Mouse (Mus musculus) hindbrain, embryonic 11.5 days (tissue): ENCODE results near the gene Pnpla3. TPM values are rescaled to one million over a fixed set of nuclear protein-coding genes. Genes with fewer than 3 reads are reported as not detected.
A peak's percentile ranks its signal among the peaks of the same experiment; 100 is the strongest.

Experiments used
- ATAC-seq: fragments of 200-750 bp; cut with Nextera tagmentation; 2 replicates; pipeline ENCODE4 v1.8.0; 2017; ENCODE audit warnings: mild to moderate bottlenecking, moderate TSS enrichment, moderate library complexity; ENCODE audit not compliant: low FRiP score
- DNase-seq: peaks from one replicate; pipeline ENCODE4 v3.0.0-alpha.2; 2015; ENCODE audit warnings: low spot score
- H3K27ac ChIP-seq: fragments of 300-500 bp; sonication (generic); 2 replicates; pipeline ENCODE4 v1.5.1; 2014; ENCODE audit warnings: mild to moderate bottlenecking, low read depth, low read length
- H3K27me3 ChIP-seq: fragments of 300-500 bp; sonication (generic); 2 replicates; pipeline ENCODE4 v1.6.1; 2014; ENCODE audit warnings: mild to moderate bottlenecking, low read length, moderate library complexity, mixed read lengths; ENCODE audit not compliant: control insufficient read depth, insufficient read depth
- H3K36me3 ChIP-seq: fragments of 300-500 bp; sonication (generic); 2 replicates; pipeline ENCODE4 v1.6.1; 2014; ENCODE audit warnings: mild to moderate bottlenecking, low read length, moderate library complexity, mixed read lengths; ENCODE audit not compliant: control insufficient read depth, insufficient read depth
- H3K4me1 ChIP-seq: fragments of 300-500 bp; sonication (generic); replicated peaks from 2 replicates; pipeline ENCODE4 v1.6.1; 2014; ENCODE audit warnings: low read length, mixed read lengths; ENCODE audit not compliant: control insufficient read depth, insufficient read depth
- H3K4me2 ChIP-seq: fragments of 300-500 bp; sonication (generic); replicated peaks from 2 replicates; pipeline ENCODE4 v1.6.1; 2014; ENCODE audit warnings: mild to moderate bottlenecking, low read depth, low read length
- H3K4me3 ChIP-seq: fragments of 300-500 bp; sonication (generic); 2 replicates; pipeline ENCODE4 v1.5.1; 2014; ENCODE audit warnings: low read depth, low read length
- H3K9ac ChIP-seq: fragments of 300-500 bp; sonication (generic); 2 replicates; pipeline ENCODE4 v1.6.1; 2014; ENCODE audit warnings: low read depth, low read length
- H3K9me3 ChIP-seq: fragments of 300-500 bp; sonication (generic); 2 replicates; pipeline ENCODE4 v1.6.1; 2016; ENCODE audit warnings: low read length; ENCODE audit not compliant: control insufficient read depth
- WGBS: fragments of 180-500 bp; shearing (Covaris S2); extraction: QIAGEN DNeasy Blood & Tissue Kit; methylation state at CpG from one replicate; pipeline ENCODE4 v1.1.7; 2014; 5-methylcytosine and 5-hydroxymethylcytosine counted together
- polyA plus RNA-seq: library from polyadenylated mRNA; unstranded; fragments of >200 nt; fragmentation: Nextera tagmentation; extraction: Ambion mirVana; gene quantifications from 2 replicates; pipeline ENCODE4 v1.2.1, GENCODE M21; 2014

Pnpla3 gene
- polyA plus RNA-seq, 1 experiment from 2014 or later = 1.4 TPM

DNA sequence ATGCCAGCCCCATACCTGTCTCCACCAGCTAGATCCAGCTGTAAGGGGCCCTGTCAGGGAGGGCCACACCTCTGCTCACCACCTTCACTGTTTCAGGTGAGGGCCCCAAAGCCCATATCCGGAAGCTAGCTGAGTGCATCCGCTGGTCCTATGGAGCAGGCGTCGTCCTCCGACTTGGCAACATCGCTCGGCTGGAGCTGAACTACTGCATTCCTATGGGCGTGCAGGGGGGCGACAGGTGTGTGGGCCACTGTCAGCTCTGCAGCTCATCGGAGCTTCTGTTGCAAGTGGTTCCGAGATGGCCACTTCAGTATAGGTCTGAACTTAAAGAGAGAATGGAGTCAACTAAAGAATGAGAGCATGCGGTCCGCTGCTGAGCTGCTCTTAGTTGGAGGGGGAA is 43.3 kb downstream of the Pnpla3 start:
- H3K4me2 ChIP-seq = no peak overlapping the region
- no peaks in the 10 kb centered on the region for H3K27me3 ChIP-seq
- H3K4me1 ChIP-seq = no peaks in the 10 kb centered on the region; the same call in 1 of the 2 replicates
- ATAC-seq = no peak
- no peak overlapping the region for H3K27ac ChIP-seq
- H3K4me3 ChIP-seq = no peak overlapping the region
- no peak for DNase-seq
- H3K9ac ChIP-seq = no peak overlapping the region
- 90% methylated on average over 13 of the region's 13 CpGs for WGBS
- H3K36me3 ChIP-seq = peaks cover 11% of the 10 kb centered on the region
- H3K9me3 ChIP-seq = no peaks in the 10 kb centered on the region

DNA sequence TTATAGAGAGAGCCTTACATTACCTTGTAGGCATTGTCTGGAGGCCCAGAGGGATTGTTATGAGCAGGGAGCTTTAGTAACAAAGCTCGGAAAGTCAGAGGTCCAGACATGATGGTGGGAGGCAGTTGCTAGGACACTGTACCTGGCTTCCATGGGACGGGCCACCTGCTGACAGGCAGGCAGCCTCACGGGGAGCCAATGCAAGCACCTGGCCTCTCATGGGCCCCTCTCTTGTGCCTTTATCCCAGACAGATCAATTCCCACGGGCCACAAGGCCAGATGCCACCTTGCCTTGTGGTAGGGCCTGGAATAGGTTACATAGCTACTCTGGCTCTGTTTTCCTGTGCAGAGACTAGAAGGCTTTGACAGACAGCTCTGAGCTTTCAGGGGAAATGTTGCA is 43.9 kb downstream of the Pnpla3 start:
- Histone ChIP-seq H3K4me3 (no peak overlapping the region), H3K27ac (no peak overlapping the region), H3K9ac (no peak overlapping the region), H3K4me2 (no peak overlapping the region), H3K27me3 (no peaks in the 10 kb centered on the region), H3K9me3 (no peaks in the 10 kb centered on the region), H3K4me1 (no peaks in the 10 kb centered on the region; the same call in 1 of the 2 replicates), H3K36me3 (peaks cover 7% of the 10 kb centered on the region)
- ATAC-seq (no peak; the same call in 1 of the 2 replicates), DNase-seq (no peak)
- WGBS = 75% methylated on average over 4 of the region's 4 CpGs

DNA sequence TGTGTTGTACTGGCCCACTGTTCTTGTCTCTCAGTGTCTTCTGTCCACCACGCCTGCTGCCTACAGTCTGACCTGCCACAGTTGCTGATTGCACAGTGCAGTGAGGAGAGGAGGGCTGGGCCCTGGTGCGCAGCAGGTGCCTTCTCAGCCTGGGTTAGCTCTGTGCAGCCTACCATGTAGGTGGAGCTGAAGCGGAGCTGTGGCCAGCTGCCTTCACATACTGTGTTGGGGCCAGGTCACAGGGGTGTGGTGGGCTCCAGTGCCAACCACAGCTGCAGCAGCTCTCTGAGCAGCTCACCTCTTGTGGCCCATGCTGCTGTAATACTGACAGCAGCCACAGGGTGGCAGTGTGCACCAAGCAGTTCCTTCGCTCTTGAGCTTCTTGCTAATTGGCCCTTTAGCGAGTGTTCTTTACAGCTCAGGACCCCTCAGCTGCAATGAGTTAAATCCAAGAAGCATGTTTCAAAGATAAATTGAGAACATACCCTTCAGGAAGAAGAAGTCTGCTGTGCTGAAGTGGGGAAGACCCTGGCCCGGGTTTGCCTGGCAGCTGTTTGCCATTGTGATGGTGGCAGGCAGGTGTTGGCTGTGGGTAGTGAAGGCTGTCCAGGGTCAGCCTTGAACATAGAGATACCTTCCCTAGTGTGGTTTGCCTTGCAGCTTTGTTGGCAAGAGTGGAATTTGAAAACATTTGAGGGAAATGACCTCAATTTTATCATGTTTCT is 44.6 kb downstream of the Pnpla3 start:
- 45% methylated on average over 6 of the region's 6 CpGs for WGBS
- H3K36me3 ChIP-seq = peaks cover 4% of the 10 kb centered on the region; the same call in 1 of the 2 replicates
- ATAC-seq = peak; percentile 61

DNA sequence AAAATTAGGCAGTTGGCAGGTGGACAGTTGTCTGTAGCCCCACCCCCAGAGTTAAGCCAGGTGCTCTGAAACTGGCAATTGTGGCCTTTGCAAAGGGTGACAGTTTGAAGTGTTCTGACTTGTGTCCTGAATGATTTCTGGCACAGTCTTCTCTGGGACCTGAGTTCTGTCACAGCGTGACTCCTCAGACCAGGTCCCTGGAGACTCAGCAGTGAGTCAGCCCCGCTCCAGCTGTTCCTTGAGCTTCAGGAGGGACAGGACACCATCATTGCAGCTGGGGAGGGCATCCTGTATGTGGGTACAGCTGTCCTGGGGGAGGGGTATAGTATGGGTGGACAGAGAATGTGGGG is 45.1 kb downstream of the Pnpla3 start:
- Histone ChIP-seq H3K4me1 (peaks cover 5% of the 10 kb centered on the region; the same call in 1 of the 2 replicates), H3K9ac (no peak overlapping the region), H3K4me2 (no peak overlapping the region), H3K9me3 (no peaks in the 10 kb centered on the region), H3K36me3 (peaks cover 3% of the 10 kb centered on the region; the same call in 1 of the 2 replicates), H3K27me3 (no peaks in the 10 kb centered on the region), H3K4me3 (no peak overlapping the region), H3K27ac (no peak overlapping the region)
- DNase-seq = no peak
- 85% methylated on average over 2 of the region's 2 CpGs for WGBS
- ATAC-seq = no peak

More for the DNA sequence above, 44.6 kb downstream of the Pnpla3 start:
- Histone ChIP-seq H3K4me1 (peaks cover 2% of the 10 kb centered on the region; the same call in 1 of the 2 replicates), H3K4me2 (no peak overlapping the region), H3K27me3 (no peaks in the 10 kb centered on the region), H3K9me3 (no peaks in the 10 kb centered on the region), H3K4me3 (no peak overlapping the region), H3K9ac (no peak overlapping the region), H3K27ac (no peak overlapping the region)
- DNase-seq = peak; percentile 96

DNA sequence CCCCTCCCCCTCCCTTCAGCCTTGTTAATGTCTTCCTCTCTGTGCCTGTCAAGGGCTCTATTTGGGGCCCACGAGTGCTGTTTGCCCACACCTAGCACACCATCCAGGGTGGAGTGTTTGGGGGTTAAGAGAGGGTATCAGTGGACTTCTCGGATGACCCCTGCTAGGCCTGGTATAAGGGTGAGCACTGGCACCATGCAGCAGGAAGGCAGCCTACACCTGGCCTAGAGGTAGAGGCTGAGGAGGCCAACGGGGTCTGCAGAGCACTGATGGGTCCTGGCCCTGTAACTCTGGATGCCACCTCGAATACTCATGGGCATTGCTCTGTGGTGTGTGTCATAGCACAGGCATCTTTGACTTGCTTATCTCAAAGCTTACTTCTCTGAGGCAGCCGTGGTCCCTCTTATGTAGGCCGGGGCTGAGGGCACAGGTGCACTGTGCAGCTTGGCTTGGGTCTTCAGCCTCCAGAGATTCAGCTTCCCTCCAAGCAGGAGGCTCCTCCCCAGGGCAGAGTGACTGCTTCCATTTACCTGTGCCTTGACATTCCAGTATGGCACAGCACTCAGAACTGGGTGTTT is 45.6 kb downstream of the Pnpla3 start:
- DNase-seq (no peak), ATAC-seq (no peak)
- WGBS = 95% methylated on average over 6 of the region's 6 CpGs
- Histone ChIP-seq H3K36me3 (no peaks in the 10 kb centered on the region; the same call in 1 of the 2 replicates), H3K4me1 (peaks cover 9% of the 10 kb centered on the region), H3K27me3 (no peaks in the 10 kb centered on the region), H3K4me2 (no peak overlapping the region), H3K9me3 (no peaks in the 10 kb centered on the region), H3K27ac (no peak overlapping the region), H3K4me3 (no peak overlapping the region), H3K9ac (no peak overlapping the region)

DNA sequence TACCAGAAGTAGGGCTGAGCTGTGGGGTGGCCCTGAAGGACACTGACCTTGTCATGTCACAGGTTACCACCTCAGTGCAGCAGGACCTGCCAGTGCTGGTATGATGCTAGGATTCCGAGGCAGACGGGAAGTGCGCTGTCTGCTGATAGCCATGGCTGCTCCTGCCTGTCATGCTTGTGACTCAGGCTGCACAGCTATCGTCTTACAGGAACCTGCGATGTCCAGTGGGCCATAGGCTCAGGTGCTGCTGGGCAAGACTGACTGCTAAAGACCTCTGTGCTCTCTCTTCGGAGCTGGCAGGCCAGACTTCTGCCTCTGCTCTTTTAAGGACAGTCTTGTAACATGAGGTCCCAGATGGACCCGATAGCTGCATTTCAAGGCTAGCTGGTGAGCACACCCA is 46.8 kb downstream of the Pnpla3 start:
- no peak overlapping the region for H3K27ac ChIP-seq
- H3K4me1 ChIP-seq = peaks cover 9% of the 10 kb centered on the region

DNA sequence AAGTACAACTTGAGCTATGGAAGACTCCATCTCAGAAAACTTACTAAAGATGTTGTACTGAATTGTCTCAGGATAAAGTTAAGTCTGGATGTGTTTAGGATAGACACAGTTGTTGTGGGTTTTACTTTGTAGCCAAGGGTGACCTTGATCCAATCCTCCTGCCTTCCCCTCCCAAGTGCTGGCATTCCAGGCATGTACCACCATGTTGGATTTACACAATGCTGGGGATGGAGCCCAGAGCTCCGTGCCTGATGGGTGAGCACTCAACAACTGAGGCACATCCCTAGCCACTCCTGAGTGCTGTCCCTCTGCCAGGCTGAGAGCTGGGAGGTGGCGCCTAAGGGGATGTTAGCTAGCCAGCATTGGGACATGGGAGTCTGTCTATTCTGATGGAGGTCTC is 47.6 kb downstream of the Pnpla3 start:
- no peak overlapping the region for H3K4me3 ChIP-seq
- H3K36me3 ChIP-seq = no peaks in the 10 kb centered on the region
- H3K9me3 ChIP-seq = no peaks in the 10 kb centered on the region
- H3K4me1 ChIP-seq = peaks cover 9% of the 10 kb centered on the region
- no peaks in the 10 kb centered on the region for H3K27me3 ChIP-seq
- H3K4me2 ChIP-seq = no peak overlapping the region
- DNase-seq = no peak
- WGBS = 85% methylated on average over 2 of the region's 2 CpGs
- no peak for ATAC-seq
- no peak overlapping the region for H3K27ac ChIP-seq
- H3K9ac ChIP-seq = no peak overlapping the region

More for the DNA sequence above, 46.8 kb downstream of the Pnpla3 start:
- Histone ChIP-seq H3K4me2 (no peak overlapping the region), H3K36me3 (no peaks in the 10 kb centered on the region), H3K4me3 (no peak overlapping the region), H3K27me3 (no peaks in the 10 kb centered on the region), H3K9me3 (no peaks in the 10 kb centered on the region), H3K9ac (no peak overlapping the region)
- no peak for DNase-seq
- 75% methylated on average over 7 of the region's 7 CpGs for whole genome bisulfite sequencing
- no peak for ATAC-seq

DNA sequence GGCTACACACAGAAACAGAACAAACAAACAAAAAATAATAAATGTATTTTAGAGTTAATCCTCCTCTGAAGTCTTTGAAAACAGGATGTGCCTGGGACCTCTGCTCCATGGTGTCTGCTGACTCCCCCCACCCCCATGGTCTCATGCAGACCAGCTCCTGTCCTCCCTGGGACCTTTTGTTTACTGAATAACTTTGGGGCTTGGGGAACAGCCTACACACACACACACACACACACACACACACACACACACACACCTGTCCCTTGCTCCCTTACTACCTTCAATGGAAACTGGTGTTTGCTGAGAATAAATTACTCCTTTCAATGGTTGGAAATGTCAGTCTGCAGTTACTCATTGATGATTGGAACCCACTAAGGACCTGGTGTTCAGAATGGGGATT is 48.4 kb downstream of the Pnpla3 start:
- Histone ChIP-seq H3K27ac (no peak overlapping the region), H3K9ac (no peak overlapping the region), H3K9me3 (no peaks in the 10 kb centered on the region), H3K27me3 (no peaks in the 10 kb centered on the region), H3K4me1 (peaks cover 9% of the 10 kb centered on the region), H3K36me3 (no peaks in the 10 kb centered on the region), H3K4me2 (no peak overlapping the region), H3K4me3 (no peak overlapping the region)
- ATAC-seq = no peak
- DNase-seq = no peak
